Mouse (Mus musculus) adrenal gland, postnatal 14 days (tissue): ENCODE results near the gene Dnajc16. TPM values are rescaled to one million over a fixed set of nuclear protein-coding genes. Genes with fewer than 3 reads are reported as not detected.

Experiments used
- DNase-seq: peaks from one replicate; pipeline ENCODE4 v3.0.0; 2021; ENCODE audit warnings: mixed read lengths
- long read RNA-seq, 2 experiments: library from polyadenylated mRNA; stranded (forward); transcript quantifications; one replicate each; pipeline ENCODE4 v2.0.0; 2021
- total RNA-seq: library from RNA; stranded (reverse); gene quantifications from 2 replicates; pipeline ENCODE4 v1.2.3, GENCODE M21; 2021

Gene Dnajc16
- total RNA-seq: 16.6 and 20.7 TPM in 2 replicates
- long read RNA-seq, experiment 1, full-length matches to known transcripts: 8 of 16 reads
- long read RNA-seq, experiment 1, partial matches to known transcripts: 3 of 16 reads
- long read RNA-seq, experiment 1, other reads (novel, unspliced or antisense): 5 of 16 reads
- long read RNA-seq, experiment 2, full-length matches to known transcripts: 5 of 8 reads
- long read RNA-seq, experiment 2, partial matches to known transcripts: 1 of 8 reads
- long read RNA-seq, experiment 2, other reads (novel, unspliced or antisense): 2 of 8 reads

GRCm38 (mm10) chr4:141790524-141790990 lies at the start of gene Dnajc16:
Gene Dnajc16, minus strand, starts transcription at chr4:141790931.
- DNase-seq: peak; percentile 98

DNA sequence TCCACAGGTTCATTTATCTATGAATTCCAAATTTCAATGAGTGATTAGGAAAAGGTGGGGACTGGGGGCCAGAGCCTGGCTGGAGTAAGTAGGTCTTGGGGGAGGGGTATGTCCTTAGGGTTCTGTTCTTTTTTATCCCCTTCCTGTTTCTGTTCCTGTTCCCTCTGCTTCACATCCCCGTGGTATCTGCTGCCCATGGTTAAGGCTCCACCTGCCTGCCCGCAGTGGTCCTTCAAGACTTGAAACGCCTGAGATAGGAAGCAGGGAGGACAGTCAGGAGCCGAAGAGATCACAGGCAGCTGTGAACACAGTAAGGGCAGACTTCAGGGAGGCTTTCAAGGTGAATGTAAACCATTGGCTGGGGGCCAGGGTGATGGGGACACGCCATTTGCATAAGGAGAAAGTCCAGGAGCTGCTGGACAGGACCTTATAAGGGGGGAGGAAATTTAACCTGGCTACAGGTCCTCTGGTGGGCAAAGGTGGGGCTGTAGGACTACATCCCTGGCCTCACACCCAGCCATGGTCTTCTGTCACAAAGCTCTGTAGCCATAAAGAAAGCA lies 43.9 kb upstream of the Dnajc16 start:
- peak; percentile 24 for DNase-seq

- no peak for DNase-seq
Measured at GRCm38 (mm10) chr4:141833911-141834310, 43.2 kb upstream of the Dnajc16 start.

DNA sequence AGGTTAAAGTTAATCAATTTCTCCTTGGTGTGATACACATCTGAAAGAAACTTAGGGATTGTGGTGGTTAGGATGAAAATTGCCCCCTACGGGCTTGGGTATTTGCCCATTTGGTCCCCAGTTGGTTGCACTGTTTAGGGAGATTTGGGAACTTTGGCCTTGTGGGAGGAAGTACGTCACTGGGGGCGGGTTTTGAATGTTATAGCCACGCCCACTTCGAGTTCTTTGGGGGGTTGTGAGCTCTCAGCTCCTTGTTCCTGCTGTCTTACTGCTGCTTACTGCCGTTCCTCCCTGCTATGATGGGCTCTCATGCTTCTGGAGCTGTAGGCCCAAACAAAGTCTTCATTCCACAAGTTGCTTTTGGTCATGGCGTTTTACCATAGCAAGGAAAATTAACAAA lies 40.6 kb upstream of the Dnajc16 start:
- DNase-seq: no peak

- no peak for DNase-seq
Measured at GRCm38 (mm10) chr4:141830381-141830780, 39.6 kb upstream of the Dnajc16 start.

DNA sequence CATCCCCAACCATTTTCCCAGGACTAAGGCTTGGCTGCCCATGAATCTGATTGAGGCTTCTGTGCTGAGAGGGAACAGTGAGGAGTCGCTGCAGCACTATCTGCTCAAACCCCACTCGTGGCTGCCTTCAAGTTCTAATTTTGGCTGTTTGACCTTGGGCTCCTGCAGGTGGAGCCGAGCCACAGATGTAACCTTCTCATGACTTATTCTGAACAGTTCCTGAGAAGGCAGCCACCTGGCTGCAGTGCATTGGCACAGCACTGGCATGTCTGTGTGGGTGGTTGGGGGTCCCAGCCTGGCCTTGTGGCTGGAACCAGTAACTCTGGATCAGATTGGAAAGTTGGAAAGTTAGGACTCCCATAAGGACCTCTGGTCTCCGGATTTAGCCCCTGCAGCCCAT lies 37.4 kb upstream of the Dnajc16 start:
- DNase-seq: no peak

DNA sequence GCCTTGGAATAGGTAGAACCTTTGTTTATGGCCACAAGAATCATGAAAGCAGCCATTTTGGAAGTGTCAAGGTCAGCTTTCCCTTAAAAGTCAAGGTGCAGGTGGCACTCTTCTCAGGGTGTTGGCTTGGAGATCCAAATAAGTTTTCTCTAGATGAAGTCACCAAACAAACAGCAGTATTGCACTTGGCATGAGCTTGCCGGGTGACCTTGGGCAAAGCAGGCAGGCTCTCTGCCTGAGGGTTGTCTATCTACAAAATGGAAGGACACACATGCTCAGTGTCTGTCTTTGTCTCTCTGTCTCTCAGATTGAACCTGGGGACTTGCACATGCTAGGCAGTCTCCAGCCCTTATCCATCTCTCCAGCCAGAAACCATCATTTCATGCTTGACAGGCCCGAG lies 36.7 kb upstream of the Dnajc16 start:
- peak; percentile 57 for DNase-seq

GRCm38 (mm10) chr4:141826060-141826459 lies 35.3 kb upstream of the Dnajc16 start, which contains the start of gene Cela2a:
Gene Cela2a, minus strand, starts transcription at chr4:141826160.
- no peak for DNase-seq

GRCm38 (mm10) chr4:141822979-141823378 lies 32.2 kb upstream of the Dnajc16 start:
- no peak for DNase-seq

DNA sequence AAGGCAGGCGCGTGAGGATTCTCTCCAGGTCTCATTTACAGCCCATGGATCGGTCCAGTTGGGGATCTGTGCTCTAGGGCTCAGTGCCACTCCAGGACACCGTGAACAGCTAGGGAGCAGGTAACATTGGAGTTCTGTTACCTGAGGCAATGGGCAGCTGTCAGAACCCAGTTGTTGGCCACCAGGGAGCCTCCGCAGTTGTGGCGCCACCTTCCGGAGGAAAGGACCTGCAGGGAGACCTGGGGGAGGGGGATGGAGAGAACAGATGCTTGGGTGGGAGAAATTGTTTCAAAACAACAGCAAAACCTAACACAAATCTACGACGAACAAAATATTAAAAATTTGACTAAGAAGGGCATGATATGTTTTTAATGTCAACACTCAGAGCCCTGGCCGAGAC lies 31.4 kb upstream of the Dnajc16 start:
- DNase-seq: peak; percentile 60

DNA sequence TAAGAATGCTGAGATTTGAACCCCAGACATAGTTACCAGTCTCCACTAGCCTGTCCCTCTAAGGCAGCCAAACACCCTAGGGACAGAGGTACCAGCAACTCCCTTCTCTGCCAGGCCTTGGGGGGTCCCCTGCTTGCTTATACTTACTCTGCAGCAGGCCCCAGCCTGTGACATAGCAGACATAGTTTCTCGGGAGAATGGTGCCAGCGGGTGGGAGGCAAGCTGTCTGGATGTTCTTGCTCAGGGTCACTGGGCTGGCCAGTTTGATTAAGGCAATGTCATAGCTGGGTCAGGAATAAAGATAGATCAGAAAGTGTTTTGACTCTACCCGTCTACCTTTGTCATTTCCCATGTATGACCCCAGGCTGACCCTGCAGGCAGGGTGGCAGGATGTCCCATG lies 30.4 kb upstream of the Dnajc16 start:
- DNase-seq: peak; percentile 27

GRCm38 (mm10) chr4:141819316-141819715 lies 28.6 kb upstream of the Dnajc16 start:
- DNase-seq: no peak

DNA sequence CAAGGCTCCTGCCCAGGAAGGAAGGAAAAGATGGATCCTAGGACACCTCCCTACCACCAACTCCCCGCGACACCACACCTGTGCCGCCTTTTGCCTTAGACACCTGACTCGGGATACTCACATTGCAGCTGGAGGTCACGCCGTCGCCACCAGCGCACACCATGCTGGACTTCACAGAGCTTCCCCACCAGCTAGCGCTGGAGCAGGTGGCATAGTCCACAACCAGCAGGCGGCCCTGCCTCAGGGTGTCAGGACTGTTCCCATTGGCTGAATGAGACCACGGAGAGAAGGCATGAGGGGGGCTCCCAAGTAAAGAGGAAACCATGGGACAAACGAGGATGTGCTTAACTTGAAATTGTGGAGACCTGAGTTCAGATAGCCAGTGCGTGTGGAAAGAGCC lies 28.1 kb upstream of the Dnajc16 start:
- DNase-seq: no peak

DNA sequence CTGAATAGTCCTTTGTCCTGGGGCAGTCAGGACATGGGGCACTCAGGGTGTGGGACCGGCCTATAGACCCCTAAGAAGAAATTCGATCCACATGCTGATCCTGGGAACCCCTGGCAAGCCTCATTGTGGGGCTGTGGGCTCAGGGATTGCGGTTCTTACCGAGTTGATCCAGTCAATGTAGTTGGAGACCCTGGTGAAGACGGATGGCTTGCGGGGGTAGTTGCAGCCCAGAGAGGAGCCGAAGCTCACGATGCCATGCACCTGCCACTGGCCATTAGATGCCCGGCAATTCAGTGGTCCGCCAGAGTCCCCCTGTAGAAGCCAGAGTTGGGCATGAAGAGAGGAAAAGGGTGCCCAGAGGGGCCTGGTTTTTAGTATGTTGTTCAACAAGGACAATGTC lies 27.0 kb upstream of the Dnajc16 start:
- no peak for DNase-seq

DNA sequence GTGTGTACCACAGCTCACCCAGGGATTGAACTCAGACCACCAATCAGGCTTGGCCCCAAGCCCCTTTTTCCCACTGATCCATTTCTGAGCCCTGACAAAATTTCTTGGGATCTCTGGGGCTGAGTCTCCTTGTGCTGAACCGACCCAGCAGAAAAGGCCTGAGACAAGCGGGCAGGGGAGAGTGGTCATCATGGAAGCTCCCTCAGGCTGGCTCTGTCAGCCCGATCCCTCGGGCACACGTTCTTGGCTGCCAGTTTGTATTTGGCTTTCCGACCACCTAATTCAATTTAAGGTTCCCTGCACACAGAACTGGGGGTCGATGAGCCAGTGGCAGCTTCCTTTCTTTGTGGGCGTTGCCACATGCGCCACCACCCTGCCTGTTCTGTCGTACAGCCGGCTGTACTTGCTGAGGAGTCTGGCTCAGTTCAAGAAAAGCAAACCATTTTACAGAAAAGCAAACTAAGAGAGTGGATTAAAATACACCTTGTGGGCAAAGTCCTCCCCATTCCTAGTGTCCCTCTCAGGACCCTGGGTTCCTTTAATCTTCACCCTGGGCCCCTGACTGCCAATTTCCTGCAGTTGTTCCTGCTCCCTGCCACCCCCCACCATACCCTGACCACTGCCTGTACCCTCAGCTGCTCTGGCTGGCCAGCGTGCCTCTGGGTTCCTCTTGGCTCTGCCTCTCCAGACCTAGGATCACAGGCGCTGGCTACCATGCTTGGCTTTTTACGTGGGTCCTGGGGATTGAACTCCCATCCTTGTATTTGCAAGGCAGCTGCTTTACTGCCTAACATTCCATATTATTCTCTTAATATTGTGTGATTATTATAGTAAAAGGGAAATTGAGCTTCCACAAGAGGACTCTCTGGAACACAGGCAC lies 26.3 kb upstream of the Dnajc16 start:
- no peak for DNase-seq

GRCm38 (mm10) chr4:141816267-141816666 lies 25.5 kb upstream of the Dnajc16 start:
- DNase-seq: no peak

- no peak for DNase-seq
Measured at GRCm38 (mm10) chr4:141811375-141811774, 20.6 kb upstream of the Dnajc16 start.

GRCm38 (mm10) chr4:141810975-141811374 lies 20.2 kb upstream of the Dnajc16 start:
- DNase-seq: no peak

DNA sequence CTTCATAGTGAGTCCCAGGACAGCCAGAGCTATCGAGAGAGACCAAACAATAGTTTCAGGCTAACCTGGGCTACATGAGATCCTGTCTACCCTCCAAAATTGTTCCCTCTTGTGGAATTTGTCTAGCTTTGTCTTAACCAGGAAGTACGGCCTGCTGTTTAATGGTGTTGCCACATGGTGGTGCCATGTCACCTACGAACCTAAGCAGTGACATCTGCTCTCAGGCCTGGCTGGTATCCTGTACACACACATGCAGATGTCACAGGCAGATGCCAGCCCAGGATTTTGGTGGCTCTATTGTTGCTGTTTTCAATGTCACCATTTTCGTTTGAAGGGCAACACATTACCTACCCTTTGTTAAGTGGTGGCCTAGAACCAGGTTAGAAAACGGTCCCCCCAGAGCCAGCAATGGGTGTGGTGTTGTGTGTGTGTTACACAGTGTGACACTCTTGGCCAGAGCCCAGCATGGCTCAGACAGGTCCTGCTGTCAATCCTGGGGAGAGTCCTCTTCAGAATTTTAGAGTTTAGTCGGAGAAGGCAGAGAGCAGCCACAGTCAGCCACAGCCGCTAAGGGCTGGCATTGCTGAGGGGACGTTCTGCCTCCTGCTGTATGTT lies 19.2 kb upstream of the Dnajc16 start:
- peak; percentile 42 for DNase-seq

GRCm38 (mm10) chr4:141805886-141806285 lies 15.2 kb upstream of the Dnajc16 start:
- DNase-seq: no peak

GRCm38 (mm10) chr4:141804105-141804504 lies 13.4 kb upstream of the Dnajc16 start:
- no peak for DNase-seq

GRCm38 (mm10) chr4:141797545-141797944 lies 6.8 kb upstream of the Dnajc16 start:
- peak; percentile 1 for DNase-seq

- DNase-seq: no peak
Measured at GRCm38 (mm10) chr4:141796954-141797353, 6.2 kb upstream of the Dnajc16 start.
